ENCODE assay signal across 11 mouse cellular contexts in genomic region chr6:118753787-118754186, GRCm38 (mm10).
DNase-seq lines count a peak whose midpoint lies in the region; ATAC-seq lines count a peak whose summit lies in the region.
"Had no signal": no experiment of that assay in that cellular context is flagged by ENCODE, and none has a peak within 500 bp of the region (broad histone marks: within the 10 kb centered on the region; RNA-seq: fewer than 3 reads in every experiment).

No protein-coding gene starts in this region.

- WGBS in hindbrain, embryonic 15.5 days = 49% methylated on average over 8 of the region's 8 CpGs
- 83% methylated on average over 8 of the region's 8 CpGs for WGBS in hindbrain, embryonic 10.5 days

- H3K4me2 ChIP-seq in hindbrain, embryonic 15.5 days = no peak overlapping the region
- H3K4me2 ChIP-seq: limb, embryonic 15.5 days had no signal

- H3K4me3 ChIP-seq in hindbrain, embryonic 15.5 days = no peak overlapping the region
- no peak overlapping the region for H3K4me3 ChIP-seq in hindbrain, embryonic 10.5 days
- H3K4me3 ChIP-seq: limb, embryonic 15.5 days had no signal

- peak overlapping the region; percentile 10; the same call in 1 of the 2 replicates for H3K27ac ChIP-seq in hindbrain, embryonic 15.5 days (replicated peaks)
- no peak overlapping the region for H3K27ac ChIP-seq in hindbrain, embryonic 10.5 days
- H3K27ac ChIP-seq: limb, embryonic 15.5 days had no signal

- no peak for ATAC-seq in hindbrain, embryonic 15.5 days (ENCODE audit: low FRiP score, low read depth)
- ATAC-seq: intestine, postnatal 0 days had no signal

- peaks cover 4% of the 10 kb centered on the region; the same call in 1 of the 2 replicates for H3K36me3 ChIP-seq in hindbrain, embryonic 15.5 days
- no peaks in the 10 kb centered on the region for H3K36me3 ChIP-seq in hindbrain, embryonic 10.5 days

- no peak for DNase-seq in hindbrain, embryonic 10.5 days (ENCODE audit: low spot score)
- DNase-seq in right cerebral cortex, adult 18-20 months = peak; percentile 52
- DNase-seq in right cerebral cortex, postnatal 4 days = no peak
- peak; percentile 92 for DNase-seq in cerebellum, postnatal 25 days
- DNase-seq in kidney, adult 9 months = no peak
- no peak for DNase-seq in urinary bladder, postnatal 25 days (ENCODE audit: low spot score)
- DNase-seq in urinary bladder, adult 18-20 months (ENCODE audit: low spot score in 2 of 2) = no peak
- DNase-seq: thymus, adult 18-20 months had no signal

- no peaks in the 10 kb centered on the region for H3K9me3 ChIP-seq in hindbrain, embryonic 15.5 days
- no peaks in the 10 kb centered on the region for H3K9me3 ChIP-seq in hindbrain, embryonic 10.5 days
- H3K9me3 ChIP-seq: limb, embryonic 15.5 days had no signal

- H3K4me1 ChIP-seq in hindbrain, embryonic 15.5 days (replicated peaks) = peaks cover 22% of the 10 kb centered on the region
- peaks cover 6% of the 10 kb centered on the region; the same call in 1 of the 2 replicates for H3K4me1 ChIP-seq in hindbrain, embryonic 10.5 days (replicated peaks)
- H3K4me1 ChIP-seq: limb, embryonic 15.5 days had no signal

- no peak overlapping the region for H3K9ac ChIP-seq in hindbrain, embryonic 15.5 days
- H3K9ac ChIP-seq: limb, embryonic 15.5 days had no signal

- H3K27me3 ChIP-seq in hindbrain, embryonic 15.5 days = no peaks in the 10 kb centered on the region
- H3K27me3 ChIP-seq in hindbrain, embryonic 10.5 days (ENCODE audit: insufficient read depth, poor library complexity, severe bottlenecking) = no peaks in the 10 kb centered on the region
- H3K27me3 ChIP-seq: limb, embryonic 15.5 days had no signal

Comparison
In these comparisons a context has a peak if more than half of its experiments do, and no peak if none do; other contexts are left out.
1. DNase-seq: peak in right cerebral cortex, adult 18-20 months (single experiment) and cerebellum, postnatal 25 days (2 of 2); none in hindbrain, embryonic 10.5 days (single experiment), right cerebral cortex, postnatal 4 days (single experiment), kidney, adult 9 months (single experiment), urinary bladder, postnatal 25 days (single experiment) and urinary bladder, adult 18-20 months (0 of 2).